Mouse (Mus musculus) gastrocnemius, postnatal 14 days (tissue): ENCODE data around the gene Rtp1. TPM values are rescaled to one million over a fixed set of nuclear protein-coding genes. Genes with fewer than 3 reads are reported as not detected.

ENCODE experiments used
- DNase-seq: peaks from one replicate; pipeline ENCODE4 v3.0.0; 2021; ENCODE audit warnings: mixed read lengths
- intact Hi-C: fragments of 180-260 bp; cut with DNase I; formaldehyde crosslinking; loops from one replicate; pipeline ENCODE4 v1.15.1; 2025; ENCODE audit warnings: low total_unique reads
- total RNA-seq, 2 experiments: library from RNA; stranded (reverse); gene quantifications; 2 replicates each; pipeline ENCODE4 v1.2.3; 2021

The Rtp1 gene
- total RNA-seq, 2 experiments from 2014 or later, result not detected

DNA sequence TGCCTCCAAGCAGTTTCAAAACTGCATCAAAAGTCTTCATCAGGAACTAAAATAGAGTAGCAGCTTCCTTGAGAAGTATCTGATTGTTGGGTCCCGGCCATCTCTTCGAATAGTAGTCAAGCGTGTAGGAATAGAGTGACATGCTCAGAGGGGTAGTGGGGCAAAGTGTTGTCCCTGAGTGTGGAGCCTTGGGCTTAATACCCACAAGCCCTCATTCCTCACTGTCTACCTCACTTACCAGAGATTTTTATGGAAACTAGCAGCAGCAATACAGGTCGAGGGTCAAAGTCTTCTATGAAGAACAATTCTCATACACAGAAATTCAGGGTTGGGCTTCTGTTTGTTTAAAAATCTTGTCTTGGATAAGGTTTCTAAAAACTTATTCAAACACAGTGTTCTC lies 21.9 kb downstream of the Rtp1 start:
- intact Hi-C loops, result loop anchor here (5.0 kb wide), 2 partner anchors 96 to 446 kb away; no protein-coding TSS in a partner anchor
- no peak for DNase-seq

DNA sequence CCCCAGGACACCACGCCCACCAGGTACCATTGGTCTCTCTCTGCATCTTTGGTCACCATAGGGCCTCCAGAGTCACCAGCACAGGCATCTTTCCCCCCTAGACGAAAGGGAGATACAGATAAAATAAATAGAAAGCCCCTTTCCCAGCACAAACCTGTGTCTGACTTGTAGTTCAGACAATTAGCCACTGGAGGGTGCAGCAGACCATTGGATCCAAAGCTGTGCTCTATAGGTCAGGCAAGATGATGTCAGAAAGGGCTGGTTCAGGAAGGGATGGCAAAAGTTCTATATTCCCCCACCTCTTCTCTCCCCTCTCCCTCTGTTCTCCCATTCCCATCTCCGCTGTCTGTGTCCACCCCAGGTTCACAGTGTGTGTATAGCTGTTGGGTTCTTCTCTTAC lies 23.5 kb downstream of the Rtp1 start:
- intact Hi-C loops, result loop anchor here (5.0 kb wide), 2 partner anchors 95 to 445 kb away; no protein-coding TSS in a partner anchor
- peak; percentile 25 for DNase-seq

DNA sequence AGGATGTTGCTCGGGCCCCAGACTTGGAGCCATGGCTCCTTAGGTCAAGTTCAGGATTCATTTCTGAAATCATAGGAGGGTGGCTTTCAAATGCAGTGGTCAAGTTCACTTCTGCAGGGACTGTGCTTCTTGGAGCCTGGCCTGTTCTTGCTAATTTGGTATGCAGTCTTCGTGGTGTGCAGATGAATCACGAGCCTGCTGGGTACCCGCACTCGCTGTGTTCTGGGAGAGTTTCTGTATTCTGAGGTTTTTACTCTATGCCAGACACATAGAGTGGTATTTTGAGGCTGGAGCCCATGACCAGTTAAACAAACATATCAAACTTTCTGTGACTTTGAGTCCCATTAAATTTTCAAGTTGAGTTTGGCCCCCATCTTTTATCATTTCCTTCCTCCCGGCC lies 25.4 kb downstream of the Rtp1 start:
- intact Hi-C loops, result loop anchor here (5.0 kb wide), 2 partner anchors 93 to 443 kb away; no protein-coding TSS in a partner anchor
- DNase-seq, result no peak

DNA sequence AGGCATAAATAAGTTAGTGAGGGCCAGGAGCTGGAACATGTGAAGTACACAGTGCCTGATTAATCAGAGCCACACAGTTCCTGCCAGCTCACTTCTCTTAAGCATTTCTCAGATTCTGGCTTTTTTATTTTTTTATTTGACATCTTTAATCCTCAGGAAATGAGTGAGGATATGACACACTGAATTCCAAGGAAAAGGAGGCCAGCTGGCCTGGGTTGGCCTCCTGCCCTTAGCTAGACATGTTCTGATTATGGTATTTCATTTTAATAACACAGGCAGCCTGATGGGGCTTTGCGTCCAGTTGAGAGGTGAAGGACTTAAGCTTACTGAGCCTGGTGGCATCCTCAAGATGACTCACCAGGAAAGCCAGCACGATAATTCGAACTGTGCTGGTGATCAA lies 27.6 kb downstream of the Rtp1 start:
- DNase-seq, result peak; percentile 35
- intact Hi-C loops, result no loop called here

DNA sequence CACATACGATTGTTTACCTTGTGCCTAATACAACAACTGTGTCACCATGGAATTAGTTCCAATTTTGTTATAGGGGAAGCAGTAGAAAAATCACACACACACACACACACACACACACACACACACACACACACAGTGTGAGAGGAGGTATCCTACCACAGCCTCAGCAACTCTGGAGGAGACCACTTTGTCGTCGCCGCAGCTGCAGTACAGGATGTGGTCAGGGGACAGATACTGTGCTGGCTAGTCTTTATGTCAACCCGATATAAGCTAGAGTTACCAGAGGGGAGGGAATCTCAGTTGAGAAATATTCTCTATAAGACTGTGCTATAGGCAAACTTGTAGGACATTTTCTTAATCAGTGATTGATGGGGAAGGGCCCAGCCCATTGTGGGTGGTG lies 28.4 kb downstream of the Rtp1 start:
- DNase-seq, result no peak
- intact Hi-C loops, result no loop called here

DNA sequence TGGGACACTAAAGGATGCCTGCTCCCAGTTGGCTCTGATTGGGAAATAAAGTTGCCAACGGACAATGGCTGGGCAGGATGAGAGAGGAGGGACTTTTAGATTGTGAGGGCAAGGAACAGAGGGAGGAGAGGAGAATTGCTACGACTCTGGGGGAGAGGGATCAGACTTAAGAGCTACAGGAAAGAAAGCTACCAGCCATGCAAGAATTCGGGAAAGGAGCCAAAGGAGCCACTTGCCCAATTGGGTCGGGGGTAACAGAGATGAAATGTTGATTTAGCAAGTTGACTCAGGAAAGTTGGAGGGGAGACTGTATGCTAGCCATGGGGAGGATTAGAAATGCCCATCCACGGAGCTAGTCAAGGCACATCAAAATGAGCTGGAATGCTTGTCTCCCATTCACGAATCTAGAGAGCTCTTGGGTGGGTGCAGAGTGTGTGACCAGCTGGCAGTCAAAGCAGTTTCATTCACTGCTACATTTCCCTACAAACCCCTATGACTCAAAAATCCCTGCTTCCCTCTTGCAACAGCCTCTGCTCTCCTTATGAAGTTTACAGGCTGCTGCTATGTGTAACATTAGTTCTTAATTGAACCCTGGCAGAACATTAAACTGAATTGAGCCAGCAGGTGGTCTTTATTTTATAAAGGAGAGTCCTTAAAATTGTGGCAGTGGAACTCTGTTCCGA lies 30.1 kb downstream of the Rtp1 start:
- DNase-seq, result no peak
- intact Hi-C loops, result no loop called here

DNA sequence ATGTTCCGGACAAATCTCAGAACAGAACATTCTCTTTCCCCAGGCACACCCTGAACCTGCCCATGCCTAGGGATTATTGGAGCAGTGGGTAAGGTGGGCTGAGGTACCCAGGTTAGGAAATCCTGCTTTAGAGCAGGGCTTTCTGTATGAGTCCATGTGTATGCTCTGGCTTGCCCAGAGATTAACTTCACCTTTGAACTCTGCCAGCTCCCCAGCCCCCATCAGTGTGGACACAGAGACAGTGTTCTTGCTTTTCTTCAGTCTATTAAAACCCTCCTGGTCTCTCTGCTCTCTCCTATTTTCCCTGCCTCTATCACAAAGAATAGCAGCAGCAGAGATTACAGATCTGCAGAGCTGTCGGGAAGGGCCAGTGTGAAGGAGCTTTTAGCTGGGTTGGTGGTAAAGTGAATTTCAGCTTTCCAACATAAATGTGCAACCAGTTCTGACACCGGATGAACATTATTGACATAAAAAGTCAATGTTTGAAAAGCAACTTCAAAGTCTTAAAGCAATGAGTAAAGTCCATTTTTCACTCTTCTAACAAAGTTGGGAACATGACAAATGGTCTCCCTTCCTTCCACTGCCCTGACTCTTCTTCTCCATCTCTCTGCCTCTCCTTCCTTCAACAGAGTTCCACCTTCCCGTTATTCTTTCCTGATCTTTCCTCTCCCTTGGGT lies 34.9 kb downstream of the Rtp1 start:
- intact Hi-C loops, result no loop called here

DNA sequence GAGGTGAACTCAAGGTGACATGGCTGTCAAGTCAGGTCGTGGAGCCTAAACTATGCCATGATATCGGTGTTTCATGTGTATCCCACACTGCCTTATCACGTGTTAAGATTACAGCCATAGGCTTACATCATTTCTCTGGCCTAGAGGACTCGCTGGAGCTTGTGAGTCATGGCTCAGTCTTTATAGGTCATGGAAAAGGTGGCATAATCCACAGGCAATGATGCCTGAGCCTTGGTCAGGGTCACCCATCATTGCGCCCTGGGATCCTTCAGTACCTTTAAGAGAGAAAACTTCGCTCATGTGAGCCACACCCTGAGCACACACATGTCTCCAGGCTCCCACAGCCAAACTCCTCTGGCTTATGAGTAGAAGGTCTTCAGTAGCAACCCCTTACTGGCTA lies 42.6 kb downstream of the Rtp1 start:
- no peak for DNase-seq
- intact Hi-C loops, result no loop called here

More for the DNA sequence above, 34.9 kb downstream of the Rtp1 start:
- no peak for DNase-seq

DNA sequence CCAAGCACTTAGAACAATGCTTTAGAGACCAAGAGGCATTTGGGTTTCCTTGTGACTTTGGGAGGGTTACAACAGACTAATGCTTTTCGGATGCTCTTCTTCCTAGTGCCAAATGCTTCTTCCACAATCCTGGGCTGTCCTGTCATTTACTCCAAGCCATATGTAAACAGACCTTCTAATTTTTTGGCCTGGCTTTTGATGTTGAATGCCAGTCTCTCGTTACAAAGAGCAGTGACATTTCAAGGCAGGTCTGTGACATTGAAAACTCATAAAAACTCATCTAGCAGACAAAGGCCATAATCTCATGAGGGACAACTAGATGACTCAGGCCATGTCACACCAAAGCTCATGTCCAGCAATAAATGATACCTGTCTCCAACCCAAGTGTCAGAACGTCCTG lies 43.1 kb downstream of the Rtp1 start:
- no peak for DNase-seq
- intact Hi-C loops, result no loop called here

DNA sequence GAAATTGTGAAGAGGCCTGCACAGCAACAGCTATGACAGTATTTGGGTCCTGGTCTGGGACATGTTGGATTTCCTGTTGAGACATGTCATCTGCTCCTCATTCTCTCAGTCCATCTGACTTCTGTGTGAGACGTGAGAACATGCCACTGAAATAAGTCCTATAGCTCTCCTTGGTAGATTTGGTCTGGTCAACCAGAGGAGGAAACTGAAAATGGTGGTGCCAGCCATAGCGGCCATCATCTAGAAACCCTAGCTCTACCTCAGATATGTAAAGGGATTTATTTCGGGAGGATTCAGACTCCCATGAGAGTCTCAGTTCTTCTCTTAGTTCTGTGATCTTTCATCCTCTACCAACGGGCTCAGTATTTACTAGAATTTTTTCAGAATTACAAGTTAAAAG lies 46.7 kb downstream of the Rtp1 start:
- intact Hi-C loops, result no loop called here
- no peak for DNase-seq

DNA sequence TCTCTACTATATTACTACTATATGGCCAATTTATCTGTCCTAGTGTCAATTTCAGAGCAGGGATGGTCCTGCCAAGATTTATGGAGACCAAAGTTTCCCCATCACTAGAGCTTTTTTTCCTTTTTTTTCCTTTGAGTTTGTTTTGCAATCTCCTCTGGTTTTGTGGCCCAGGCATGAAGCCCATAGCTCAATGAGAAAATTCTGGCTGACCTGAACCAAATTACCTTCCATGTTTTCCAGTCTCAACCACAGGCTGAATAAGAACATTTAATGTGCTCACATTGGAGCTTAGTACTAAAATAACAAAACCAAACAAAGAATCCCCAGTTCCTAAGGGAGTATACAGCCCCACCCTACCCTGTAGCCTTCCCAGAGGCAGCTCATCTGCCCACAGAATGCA lies 47.7 kb downstream of the Rtp1 start:
- DNase-seq, result no peak
- intact Hi-C loops, result no loop called here

DNA sequence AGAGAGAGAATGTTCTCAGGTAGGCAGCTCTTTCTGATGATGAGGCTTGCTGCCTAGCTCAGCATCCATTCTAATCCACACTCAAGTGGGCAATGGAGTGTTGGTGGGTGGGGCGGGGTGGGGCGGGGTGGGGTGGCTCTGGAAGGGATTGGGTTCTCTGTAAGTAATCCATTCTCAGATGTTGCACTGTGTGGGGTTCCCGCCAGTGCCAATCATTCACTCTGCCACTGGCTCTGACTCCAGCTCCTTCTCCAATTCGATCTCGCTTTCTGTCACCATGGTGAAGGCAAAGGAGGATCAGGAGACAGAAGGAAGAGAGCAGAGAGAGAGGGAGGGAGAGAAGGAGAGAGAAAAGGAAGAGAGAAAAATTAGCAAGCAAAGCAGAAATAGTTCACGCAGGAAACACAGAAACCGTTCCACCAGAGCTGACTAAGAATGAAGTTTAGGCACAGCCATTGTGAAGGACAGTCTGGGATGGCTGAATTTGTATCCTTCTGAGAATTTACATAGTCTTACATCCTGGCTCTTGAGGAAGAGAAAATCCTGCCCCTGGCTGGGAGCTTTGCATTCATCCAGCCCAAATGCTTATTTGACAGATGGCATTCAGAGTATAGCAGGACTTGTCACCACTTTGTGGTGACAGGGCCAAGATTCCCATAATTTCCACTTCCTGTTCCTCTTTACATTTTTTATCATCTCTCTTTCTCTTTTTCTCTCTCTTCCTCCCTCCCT lies 51.1 kb downstream of the Rtp1 start:
- intact Hi-C loops, result no loop called here

DNA sequence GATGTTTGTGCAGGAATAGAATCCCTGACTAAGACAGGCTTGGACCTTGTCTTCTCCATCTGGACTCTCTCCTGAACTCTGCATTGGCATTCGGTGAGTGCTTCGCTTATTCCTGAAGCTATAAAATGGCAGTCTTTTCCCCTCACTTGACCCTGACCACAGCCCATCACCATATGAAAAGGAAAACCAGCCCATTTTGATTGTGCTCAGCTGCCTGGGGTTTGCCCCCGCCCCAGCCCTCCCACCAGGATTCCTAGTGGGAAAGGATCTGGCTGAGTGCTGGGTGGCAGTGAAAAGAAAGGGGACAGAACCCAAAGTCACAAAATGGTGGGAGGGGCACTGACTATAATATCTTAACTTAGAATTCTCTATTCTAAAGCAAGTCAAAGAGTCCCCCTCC lies 53.3 kb downstream of the Rtp1 start:
- intact Hi-C loops, result no loop called here

More for the DNA sequence above, 51.1 kb downstream of the Rtp1 start:
- DNase-seq, result no peak

DNA sequence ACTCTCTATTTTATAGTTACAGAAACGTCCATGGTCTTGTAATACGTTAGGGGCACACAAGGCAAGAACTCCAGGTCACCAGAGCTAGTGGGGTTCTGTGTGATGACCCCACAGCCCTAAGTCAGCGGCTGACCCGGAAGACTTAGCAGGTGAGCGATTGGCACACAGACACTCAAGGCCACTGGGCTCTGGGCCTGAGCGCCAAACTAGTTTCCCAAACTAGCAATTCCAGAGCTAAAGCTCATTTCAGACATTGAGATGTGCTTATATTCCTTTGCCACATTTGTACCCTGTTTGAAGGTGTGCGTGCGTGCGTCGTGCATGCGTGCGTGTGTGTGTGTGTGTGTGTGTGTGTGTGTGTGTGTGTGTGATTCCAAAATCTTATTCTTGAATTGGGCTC lies 53.9 kb downstream of the Rtp1 start:
- DNase-seq, result no peak
- intact Hi-C loops, result no loop called here

More for the DNA sequence above, 53.3 kb downstream of the Rtp1 start:
- no peak for DNase-seq

DNA sequence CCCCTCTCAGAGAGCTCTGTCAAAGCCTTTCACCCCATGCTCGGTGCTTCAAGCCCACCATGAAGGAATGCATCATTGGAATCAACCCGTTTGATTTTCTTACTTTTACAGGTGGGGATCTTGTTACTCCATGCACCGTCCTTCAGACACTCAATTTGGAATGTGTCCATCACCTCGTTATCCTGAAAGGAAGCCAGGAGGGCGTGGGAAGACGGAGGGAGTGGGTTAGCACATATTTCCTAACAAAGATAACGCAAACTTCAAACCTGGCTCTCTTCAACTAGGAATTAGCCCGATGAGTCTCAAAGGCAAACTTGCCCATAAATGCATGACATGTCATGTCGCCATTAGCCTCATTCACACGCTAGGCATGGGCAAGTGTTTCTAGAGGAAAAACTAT lies 54.4 kb downstream of the Rtp1 start:
- DNase-seq, result no peak
- intact Hi-C loops, result no loop called here

Other genes with a start within 250 kb of the Rtp1 start
- 1 to 10 TPM; 6.4 to 8.9 TPM for gene St6gal1, start 204.4 kb upstream of the Rtp1 start, total RNA-seq
- gene Rtp4, start 91.2 kb downstream of the Rtp1 start, total RNA-seq, result 1 to 10 TPM in 1 of 2 experiments, under 1 TPM in 1; 0.75 to 1.3 TPM
- 10 to 100 TPM; 14.7 to 17.3 TPM for gene Masp1, start 91.7 kb downstream of the Rtp1 start, total RNA-seq